Mouse (Mus musculus) ES-E14 (cell line): ENCODE results near the gene Pofut2. TPM values are rescaled to one million over a fixed set of nuclear protein-coding genes. Genes with fewer than 3 reads are reported as not detected.

ENCODE experiments used
- DNase-seq: peaks from one replicate; pipeline ENCODE4 v3.0.0-alpha.2; 2013; ENCODE audit warnings: low read depth, low spot score
- H3K27ac ChIP-seq: 2 replicates; pipeline ENCODE4 v1.5.1; 2012; ENCODE audit warnings: low read depth, mild to moderate bottlenecking, low read length, moderate library complexity, mixed read lengths; ENCODE audit not compliant: poor library complexity, insufficient read depth, severe bottlenecking
- H3K36me3 ChIP-seq: 2 replicates; pipeline ENCODE4 v1.6.1; 2012; ENCODE audit warnings: mild to moderate bottlenecking, low read length, moderate library complexity, mixed read lengths; ENCODE audit not compliant: control insufficient read depth, poor library complexity, insufficient read depth, severe bottlenecking
- H3K4me1 ChIP-seq, 2 experiments: fragments of 150-350 bp in 1 of 2; sonication (generic) in 1 of 2; 2 replicates each; pipeline ENCODE4 v1.6.1; 2012; ENCODE audit warnings: low read length in 2 of 2, mild to moderate bottlenecking in 1 of 2, mixed read lengths in 1 of 2; ENCODE audit not compliant: control insufficient read depth in 2 of 2, insufficient read depth in 2 of 2, poor library complexity in 1 of 2
- H3K4me3 ChIP-seq, 2 experiments: fragments of 150-350 bp in 1 of 2; sonication (generic) in 1 of 2; 2 replicates each; pipeline ENCODE4 v1.5.1; 2012; ENCODE audit warnings: low read length in 2 of 2, low read depth in 1 of 2, mild to moderate bottlenecking in 1 of 2, mixed read lengths in 1 of 2; ENCODE audit not compliant: insufficient read depth in 1 of 2, poor library complexity in 1 of 2, severe bottlenecking in 1 of 2
- H3K9ac ChIP-seq: 2 replicates; pipeline ENCODE4 v1.6.1; 2012; ENCODE audit warnings: low read depth, mild to moderate bottlenecking, low read length, mixed read lengths; ENCODE audit not compliant: poor library complexity, insufficient read depth, severe bottlenecking
- H3K9me3 ChIP-seq: fragments of 150-350 bp; sonication (generic); 2 replicates; pipeline ENCODE4 v1.6.1; 2012; ENCODE audit warnings: low read depth, mild to moderate bottlenecking, low read length; ENCODE audit not compliant: control insufficient read depth, insufficient read depth
- CHD2 ChIP-seq: IDR thresholded peaks from 2 replicates; pipeline ENCODE4 v1.6.1; 2014; ENCODE audit warnings: mild to moderate bottlenecking, low read depth, low read length, inconsistent platforms
- HCFC1 ChIP-seq: IDR thresholded peaks from 2 replicates; pipeline ENCODE4 v1.6.1; 2012; ENCODE audit warnings: low read length, inconsistent platforms, borderline replicate concordance; ENCODE audit not compliant: insufficient read depth
- MAFK ChIP-seq: IDR thresholded peaks from 2 replicates; pipeline ENCODE4 v1.6.1; 2014; ENCODE audit warnings: mild to moderate bottlenecking, low read depth, low read length, inconsistent platforms; ENCODE audit not compliant: insufficient read depth
- ZC3H11A ChIP-seq: IDR thresholded peaks from 2 replicates; pipeline ENCODE4 v1.6.1; 2012; ENCODE audit warnings: low read depth, mild to moderate bottlenecking, inconsistent platforms, low read length, borderline replicate concordance
- ZNF384 ChIP-seq: IDR thresholded peaks from 2 replicates; pipeline ENCODE4 v1.6.1; 2012; ENCODE audit warnings: low read depth, low read length, inconsistent platforms
- in situ Hi-C, 2 experiments: fragments of 600-800 bp; cut with MboI; formaldehyde crosslinking; loops; one replicate each; pipeline ENCODE4 v1.15.1; 2025; ENCODE audit warnings: low sequenced_read_pairs in 2 of 2, inconsistent platforms in 1 of 2; ENCODE audit not compliant: unreplicated experiment in 2 of 2
- total RNA-seq: library from RNA; depleted of rRNA; stranded (reverse); fragments of 300-350 nt; gene quantifications from 2 replicates; pipeline ENCODE4 v1.2.3, GENCODE M21; 2012

Pofut2 gene
- total RNA-seq, 1 experiment, result 67.6 TPM

DNA sequence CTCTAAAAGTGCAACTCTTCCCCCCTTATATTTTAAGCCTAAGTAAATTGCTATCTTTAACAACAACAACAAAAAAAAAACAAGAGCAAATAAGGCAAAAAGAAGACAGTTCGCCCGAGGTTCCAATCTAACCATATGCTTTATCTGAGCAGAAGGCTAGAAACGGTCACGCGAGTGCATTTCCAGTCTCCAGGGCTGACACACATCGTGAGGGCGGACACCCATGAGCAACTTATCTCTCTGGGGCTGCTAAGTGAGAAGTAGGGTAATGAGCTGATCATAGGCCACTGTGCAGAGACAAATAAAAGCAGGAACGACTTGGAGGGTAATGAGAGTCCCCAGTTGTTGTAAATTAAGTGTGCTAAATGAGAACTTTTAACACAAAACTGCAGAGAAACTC lies 39.6 kb downstream of the Pofut2 start:
- H3K4me1 ChIP-seq, result peaks cover 0 to 4% of the 10 kb centered on the region in 2 experiments; a peak in 2 of 4 replicates
- H3K9ac ChIP-seq, result no peak overlapping the region
- TF ChIP-seq ZC3H11A (no peak), MAFK (no peak), ZNF384 (no peak), CHD2 (no peak), HCFC1 (no peak)
- no peak for DNase-seq
- in situ Hi-C loops, result no loop called here
- no peaks in the 10 kb centered on the region; the same call in 1 of the 2 replicates for H3K36me3 ChIP-seq
- H3K9me3 ChIP-seq, result no peaks in the 10 kb centered on the region
- H3K4me3 ChIP-seq, result no peak overlapping the region
- H3K27ac ChIP-seq, result no peak overlapping the region

GRCm38 (mm10) chr10:77299194-77299593 lies 40.2 kb downstream of the Pofut2 start:
- H3K36me3 ChIP-seq, result no peaks in the 10 kb centered on the region; the same call in 1 of the 2 replicates
- no peak for DNase-seq
- TF ChIP-seq MAFK (no peak), ZNF384 (no peak), CHD2 (no peak)
- in situ Hi-C loops, result no loop called here
- H3K9ac ChIP-seq, result no peak overlapping the region
- H3K4me3 ChIP-seq, result no peak overlapping the region
- no peak overlapping the region for H3K27ac ChIP-seq
- no peaks in the 10 kb centered on the region for H3K9me3 ChIP-seq
- H3K4me1 ChIP-seq, result peaks cover 0 to 4% of the 10 kb centered on the region in 2 experiments; a peak in 2 of 4 replicates

DNA sequence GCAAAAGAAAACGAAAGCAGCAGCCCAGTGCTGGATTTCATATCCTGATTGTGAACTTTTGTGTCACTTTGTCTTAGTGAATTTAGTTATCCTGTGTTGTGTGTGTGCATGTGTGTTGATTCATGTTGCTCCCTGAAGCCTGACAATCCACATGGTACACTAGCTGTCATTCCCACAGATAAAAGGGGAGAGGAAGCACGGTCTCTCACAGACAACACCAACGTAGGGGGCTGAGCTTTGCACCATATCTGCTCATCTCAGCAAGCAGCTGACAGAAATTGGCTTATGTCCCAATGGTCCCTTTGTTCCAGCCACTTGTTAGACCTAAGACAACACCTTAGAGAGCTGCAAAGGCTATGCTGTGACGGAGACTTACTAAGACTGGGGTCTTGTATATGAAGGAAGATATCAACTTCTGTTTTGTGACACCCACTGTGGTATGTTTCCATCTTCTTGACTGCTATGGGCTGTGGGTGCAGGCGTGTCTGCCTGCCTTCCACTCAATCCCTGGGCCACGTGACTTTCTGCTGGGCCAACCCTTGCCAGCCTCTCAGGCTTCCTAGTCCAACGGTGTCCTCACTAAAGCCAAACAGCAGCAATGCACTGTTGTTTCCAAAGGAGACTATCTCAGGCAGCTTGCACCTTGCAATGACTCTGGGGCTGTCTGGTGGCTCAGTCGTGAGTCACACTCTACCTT lies 41.4 kb downstream of the Pofut2 start:
- no peak overlapping the region for H3K9ac ChIP-seq
- no peak for DNase-seq
- in situ Hi-C loops, result no loop called here
- H3K36me3 ChIP-seq, result no peaks in the 10 kb centered on the region; the same call in 1 of the 2 replicates
- TF ChIP-seq ZC3H11A, result no peak
- no peak for TF ChIP-seq MAFK
- TF ChIP-seq HCFC1, result no peak
- no peak for TF ChIP-seq CHD2
- no peak for TF ChIP-seq ZNF384
- H3K4me3 ChIP-seq, result no peak overlapping the region
- H3K27ac ChIP-seq, result no peak overlapping the region
- H3K4me1 ChIP-seq, result peaks cover 0 to 6% of the 10 kb centered on the region in 2 experiments; a peak in 2 of 4 replicates
- H3K9me3 ChIP-seq, result no peaks in the 10 kb centered on the region

- DNase-seq, result no peak
- Histone ChIP-seq H3K36me3 (no peaks in the 10 kb centered on the region; the same call in 1 of the 2 replicates), H3K27ac (no peak overlapping the region), H3K4me3 (no peak overlapping the region), H3K9me3 (no peaks in the 10 kb centered on the region), H3K4me1 (peaks cover 0 to 6% of the 10 kb centered on the region in 2 experiments; a peak in 2 of 4 replicates), H3K9ac (no peak overlapping the region)
- TF ChIP-seq ZNF384, result no peak
- TF ChIP-seq MAFK, result no peak
- in situ Hi-C loops, result no loop called here
Observed at GRCm38 (mm10) chr10:77300934-77301297, 41.9 kb downstream of the Pofut2 start.

GRCm38 (mm10) chr10:77304362-77304761 lies 45.3 kb downstream of the Pofut2 start:
- Histone ChIP-seq H3K9ac (no peak overlapping the region), H3K27ac (no peak overlapping the region; the same call in 1 of the 2 replicates), H3K4me1 (peaks cover 0 to 6% of the 10 kb centered on the region in 2 experiments; a peak in 2 of 4 replicates), H3K9me3 (no peaks in the 10 kb centered on the region), H3K36me3 (no peaks in the 10 kb centered on the region; the same call in 1 of the 2 replicates), H3K4me3 (no peak overlapping the region)
- in situ Hi-C loops, result no loop called here
- DNase-seq, result no peak
- TF ChIP-seq MAFK (no peak), ZC3H11A (no peak), ZNF384 (no peak), HCFC1 (no peak), CHD2 (no peak)
